Mouse (Mus musculus): Measurements from ENCODE around the gene Ankrd33b. TPM values are rescaled to one million over a fixed set of nuclear protein-coding genes. Genes with fewer than 3 reads are reported as not detected.

Ankrd33b gene
- polyA plus RNA-seq, 2 experiments, result 0.52 to 0.59 TPM

- no peaks in the 10 kb centered on the region for H3K9me3 ChIP-seq (ENCODE audit: control insufficient read depth, low read length)
- no peak overlapping the region for H3K4me2 ChIP-seq (replicated peaks; ENCODE audit: low read depth, low read length, severe bottlenecking)
- H3K36me3 ChIP-seq (ENCODE audit: control insufficient read depth, insufficient read depth, low read length), result no peaks in the 10 kb centered on the region
- peaks cover 9% of the 10 kb centered on the region for H3K27me3 ChIP-seq (ENCODE audit: control insufficient read depth, insufficient read depth, low read length)
- DNase-seq (ENCODE audit: low spot score), result no peak
- no peak overlapping the region for H3K4me3 ChIP-seq (replicated peaks; ENCODE audit: low read length)
- TF ChIP-seq POLR2A (IDR thresholded peaks at IDR 0.05; ENCODE audit: borderline replicate concordance, extremely low read depth, insufficient read depth, insufficient read length), result no peak
- WGBS, result 68% methylated on average over 6 of the region's 6 CpGs
- H3K4me1 ChIP-seq (ENCODE audit: control insufficient read depth, insufficient read depth, low read length), result peaks cover 4% of the 10 kb centered on the region; the same call in 1 of the 2 replicates
- H3K9ac ChIP-seq (ENCODE audit: low read depth, low read length, severe bottlenecking), result no peak overlapping the region
- H3K27ac ChIP-seq (replicated peaks; ENCODE audit: low read depth, low read length), result no peak overlapping the region
- ATAC-seq (ENCODE audit: low FRiP score, low read depth), result no peak
These were observed 6.9 kb downstream of the Ankrd33b start for GRCm38 (mm10) chr15:31360593-31360992.

- Histone ChIP-seq H3K9me3 (ENCODE audit: control insufficient read depth, low read length) (no peaks in the 10 kb centered on the region), H3K4me2 (replicated peaks; ENCODE audit: low read depth, low read length, severe bottlenecking) (no peak overlapping the region), H3K36me3 (ENCODE audit: control insufficient read depth, insufficient read depth, low read length) (no peaks in the 10 kb centered on the region), H3K27me3 (ENCODE audit: control insufficient read depth, insufficient read depth, low read length) (peaks cover 1% of the 10 kb centered on the region; the same call in 1 of the 2 replicates), H3K27ac (replicated peaks; ENCODE audit: low read depth, low read length) (no peak overlapping the region), H3K4me3 (replicated peaks; ENCODE audit: low read length) (no peak overlapping the region), H3K9ac (ENCODE audit: low read depth, low read length, severe bottlenecking) (no peak overlapping the region), H3K4me1 (ENCODE audit: control insufficient read depth, insufficient read depth, low read length) (no peaks in the 10 kb centered on the region)
- no peak for ATAC-seq (ENCODE audit: low FRiP score, low read depth)
- TF ChIP-seq POLR2A (IDR thresholded peaks at IDR 0.05; ENCODE audit: borderline replicate concordance, extremely low read depth, insufficient read depth, insufficient read length), result no peak
- no peak for DNase-seq (ENCODE audit: low spot score)
- WGBS, result 91% methylated on average over 6 of the region's 6 CpGs
These were observed 7.7 kb downstream of the Ankrd33b start for GRCm38 (mm10) chr15:31359805-31360204.

- 81% methylated on average over 13 of the region's 13 CpGs for WGBS
- ATAC-seq (ENCODE audit: low FRiP score, low read depth) (no peak), DNase-seq (ENCODE audit: low spot score) (no peak)
- H3K4me3 ChIP-seq (replicated peaks; ENCODE audit: low read length), result no peak overlapping the region
- no peaks in the 10 kb centered on the region for H3K36me3 ChIP-seq (ENCODE audit: control insufficient read depth, insufficient read depth, low read length)
- no peaks in the 10 kb centered on the region for H3K4me1 ChIP-seq (ENCODE audit: control insufficient read depth, insufficient read depth, low read length)
- no peaks in the 10 kb centered on the region for H3K9me3 ChIP-seq (ENCODE audit: control insufficient read depth, low read length)
- H3K27me3 ChIP-seq (ENCODE audit: control insufficient read depth, insufficient read depth, low read length), result no peaks in the 10 kb centered on the region
- no peak overlapping the region for H3K27ac ChIP-seq (replicated peaks; ENCODE audit: low read depth, low read length)
- H3K9ac ChIP-seq (ENCODE audit: low read depth, low read length, severe bottlenecking), result no peak overlapping the region
- no peak for TF ChIP-seq POLR2A (IDR thresholded peaks at IDR 0.05; ENCODE audit: borderline replicate concordance, extremely low read depth, insufficient read depth, insufficient read length)
- no peak overlapping the region for H3K4me2 ChIP-seq (replicated peaks; ENCODE audit: low read depth, low read length, severe bottlenecking)
These were observed 14.8 kb downstream of the Ankrd33b start for GRCm38 (mm10) chr15:31352494-31353279.

- no peak for ATAC-seq (ENCODE audit: low FRiP score, low read depth)
- Histone ChIP-seq H3K4me1 (ENCODE audit: control insufficient read depth, insufficient read depth, low read length) (no peaks in the 10 kb centered on the region), H3K4me3 (replicated peaks; ENCODE audit: low read length) (no peak overlapping the region), H3K4me2 (replicated peaks; ENCODE audit: low read depth, low read length, severe bottlenecking) (no peak overlapping the region), H3K27me3 (ENCODE audit: control insufficient read depth, insufficient read depth, low read length) (no peaks in the 10 kb centered on the region), H3K27ac (replicated peaks; ENCODE audit: low read depth, low read length) (no peak overlapping the region), H3K9me3 (ENCODE audit: control insufficient read depth, low read length) (no peaks in the 10 kb centered on the region), H3K9ac (ENCODE audit: low read depth, low read length, severe bottlenecking) (no peak overlapping the region), H3K36me3 (ENCODE audit: control insufficient read depth, insufficient read depth, low read length) (no peaks in the 10 kb centered on the region)
- no peak for TF ChIP-seq POLR2A (IDR thresholded peaks at IDR 0.05; ENCODE audit: borderline replicate concordance, extremely low read depth, insufficient read depth, insufficient read length)
- 76% methylated on average over 7 of the region's 7 CpGs for WGBS
- DNase-seq (ENCODE audit: low spot score), result no peak
These were observed 17.6 kb downstream of the Ankrd33b start for GRCm38 (mm10) chr15:31349810-31350341.

GRCm38 (mm10) chr15:31349046-31349445, 18.5 kb downstream of the Ankrd33b start:
- Histone ChIP-seq H3K4me1 (ENCODE audit: control insufficient read depth, insufficient read depth, low read length) (no peaks in the 10 kb centered on the region), H3K9me3 (ENCODE audit: control insufficient read depth, low read length) (no peaks in the 10 kb centered on the region), H3K27me3 (ENCODE audit: control insufficient read depth, insufficient read depth, low read length) (no peaks in the 10 kb centered on the region), H3K27ac (replicated peaks; ENCODE audit: low read depth, low read length) (no peak overlapping the region), H3K4me2 (replicated peaks; ENCODE audit: low read depth, low read length, severe bottlenecking) (no peak overlapping the region), H3K4me3 (replicated peaks; ENCODE audit: low read length) (no peak overlapping the region), H3K36me3 (ENCODE audit: control insufficient read depth, insufficient read depth, low read length) (no peaks in the 10 kb centered on the region), H3K9ac (ENCODE audit: low read depth, low read length, severe bottlenecking) (no peak overlapping the region)
- DNase-seq (ENCODE audit: low spot score) (no peak), ATAC-seq (ENCODE audit: low FRiP score, low read depth) (no peak)
- WGBS, result 88% methylated on average over 5 of the region's 5 CpGs
- no peak for TF ChIP-seq POLR2A (IDR thresholded peaks at IDR 0.05; ENCODE audit: borderline replicate concordance, extremely low read depth, insufficient read depth, insufficient read length)
